Mouse (Mus musculus): ENCODE data around the gene Gm17720.

Gm17720 gene

DNA sequence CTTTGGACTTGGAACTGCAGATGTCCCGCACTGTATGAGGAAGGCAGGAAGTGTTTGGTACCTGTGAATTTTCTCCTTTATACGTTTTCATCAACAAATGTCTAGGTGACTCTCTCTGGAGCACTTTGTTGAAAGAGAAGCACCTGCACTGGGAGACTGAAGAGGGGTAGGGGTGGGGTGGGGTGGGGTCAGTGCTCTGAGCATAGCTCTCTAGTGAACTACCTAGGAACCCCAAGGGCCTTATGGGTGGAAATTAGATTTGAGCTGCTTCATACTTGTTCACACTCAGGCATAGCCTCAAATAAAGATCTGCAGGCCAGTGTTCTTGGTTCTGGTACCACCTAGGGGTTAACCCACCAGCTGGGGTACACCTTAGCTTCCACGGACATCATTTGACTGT lies at the start of gene Gm17720:
Gm17720 (minus strand) TSS at position 101 of the 400 bp plus-strand sequence.
- DNase-seq: no peak

GRCm38 (mm10) chr8:110145538-110145937 lies 43.0 kb upstream of the Gm17720 start:
- DNase-seq: peak; percentile 70

GRCm38 (mm10) chr8:110140770-110141169 lies 38.2 kb upstream of the Gm17720 start:
- peak; percentile 57 for DNase-seq

GRCm38 (mm10) chr8:110140156-110140555 lies 37.6 kb upstream of the Gm17720 start:
- DNase-seq: no peak

DNA sequence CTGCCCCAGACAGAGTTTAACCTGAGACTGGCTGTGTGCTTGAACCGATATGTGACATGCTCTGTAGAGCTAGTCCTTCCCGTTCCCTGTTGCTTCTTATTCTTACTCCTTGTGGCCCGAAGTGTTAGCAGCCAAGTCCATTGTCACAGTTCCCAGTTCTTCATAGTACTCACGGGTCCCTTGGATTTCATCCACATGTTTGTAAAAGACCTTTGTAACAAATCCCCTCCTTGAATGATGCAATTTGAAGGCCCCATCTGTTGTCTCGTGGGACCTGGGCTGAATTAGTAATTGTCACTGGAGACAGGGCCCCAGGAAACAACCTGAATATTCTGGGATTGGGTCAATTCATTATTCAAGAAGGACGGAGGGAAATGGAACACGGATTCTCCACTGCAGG lies 33.0 kb upstream of the Gm17720 start:
- DNase-seq: no peak

DNA sequence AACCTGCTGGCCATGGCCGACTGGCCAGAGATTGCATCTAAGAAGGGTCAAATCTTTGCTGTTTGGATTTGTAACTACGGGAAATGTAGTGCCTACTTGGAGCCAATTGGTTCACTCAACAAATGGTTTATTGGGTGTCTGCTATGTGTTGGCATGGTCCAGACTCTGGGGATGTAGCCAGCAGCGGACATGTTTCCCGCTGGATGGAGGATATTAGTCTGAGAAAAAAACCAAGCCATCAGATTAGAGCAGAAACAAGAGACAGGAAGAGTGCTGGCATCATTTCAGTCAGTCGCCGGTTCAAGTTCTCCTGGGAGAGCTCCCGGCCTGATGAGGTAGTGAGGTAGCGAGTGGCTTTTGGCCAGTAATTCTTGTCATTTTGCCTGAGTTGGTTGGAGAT lies 31.7 kb upstream of the Gm17720 start:
- DNase-seq: no peak

DNA sequence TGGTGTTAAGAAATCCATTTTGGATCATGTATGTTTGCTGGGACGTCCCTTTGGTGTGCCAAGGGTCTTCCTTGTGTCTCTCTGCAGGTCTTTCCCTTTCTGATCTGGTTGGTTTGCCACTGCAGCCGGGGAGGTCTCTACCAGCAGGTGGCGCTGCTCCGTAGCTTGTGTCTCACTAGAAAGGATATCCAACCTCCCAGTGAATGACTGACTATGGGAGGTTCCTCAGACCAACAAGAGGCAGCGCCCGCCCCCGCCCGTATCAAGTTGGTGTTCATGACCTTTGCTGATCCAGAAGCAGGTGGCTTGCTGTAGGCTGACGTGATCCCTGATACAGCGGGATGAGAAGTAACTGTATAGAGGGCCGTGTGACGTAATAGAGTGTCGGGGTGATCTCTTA lies 28.0 kb upstream of the Gm17720 start:
- peak; percentile 87 for DNase-seq

DNA sequence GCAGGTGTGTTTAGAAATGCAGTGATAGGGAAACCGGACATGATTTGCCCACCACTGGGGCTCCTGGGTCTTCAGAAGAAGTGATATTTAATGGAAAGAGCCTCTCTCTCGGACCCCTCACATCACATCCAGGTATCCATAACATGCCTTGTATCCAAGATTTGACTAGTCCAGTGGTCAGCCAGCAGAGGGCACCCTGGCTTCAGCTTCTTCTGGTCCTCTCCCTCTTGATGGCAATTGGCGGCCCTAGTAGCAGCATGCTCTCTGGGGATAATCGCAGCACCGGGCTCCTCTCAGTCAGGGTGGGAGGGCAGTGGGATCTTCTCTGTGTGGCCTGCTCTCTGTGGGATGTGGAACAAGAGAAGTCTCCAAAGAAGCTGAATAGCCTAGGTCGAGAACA lies 17.2 kb upstream of the Gm17720 start:
- peak; percentile 58 for DNase-seq

- no peak for DNase-seq
These were observed 877 bp downstream of the Gm17720 start for GRCm38 (mm10) chr8:110101676-110102075.

GRCm38 (mm10) chr8:110100907-110101306 lies 1.6 kb downstream of the Gm17720 start, which contains the start of gene Gm21964:
Gm21964 (plus strand) TSS chr8:110101207.
- no peak for DNase-seq

DNA sequence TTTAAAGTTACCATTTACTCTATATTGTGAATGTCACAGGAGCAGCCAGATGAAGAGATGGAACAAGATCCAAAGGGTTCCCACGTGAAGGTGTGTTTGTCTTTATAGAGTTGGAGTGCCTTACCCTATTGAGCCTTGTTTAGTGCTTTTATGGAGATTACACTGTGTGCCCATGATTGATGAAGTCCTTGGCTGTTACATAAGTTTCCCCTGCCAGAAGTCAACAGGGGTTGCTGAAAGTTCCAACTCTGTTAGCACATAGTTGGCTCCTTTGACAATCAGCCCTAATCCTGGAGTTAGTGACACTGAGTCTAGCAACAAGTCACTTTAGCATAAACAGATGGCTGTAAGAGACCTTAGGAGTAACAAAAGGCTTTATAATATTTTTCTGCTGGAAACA lies 10.7 kb downstream of the Gm17720 start:
- no peak for DNase-seq

GRCm38 (mm10) chr8:110082416-110083105 lies 20.0 kb downstream of the Gm17720 start:
- DNase-seq: no peak

DNA sequence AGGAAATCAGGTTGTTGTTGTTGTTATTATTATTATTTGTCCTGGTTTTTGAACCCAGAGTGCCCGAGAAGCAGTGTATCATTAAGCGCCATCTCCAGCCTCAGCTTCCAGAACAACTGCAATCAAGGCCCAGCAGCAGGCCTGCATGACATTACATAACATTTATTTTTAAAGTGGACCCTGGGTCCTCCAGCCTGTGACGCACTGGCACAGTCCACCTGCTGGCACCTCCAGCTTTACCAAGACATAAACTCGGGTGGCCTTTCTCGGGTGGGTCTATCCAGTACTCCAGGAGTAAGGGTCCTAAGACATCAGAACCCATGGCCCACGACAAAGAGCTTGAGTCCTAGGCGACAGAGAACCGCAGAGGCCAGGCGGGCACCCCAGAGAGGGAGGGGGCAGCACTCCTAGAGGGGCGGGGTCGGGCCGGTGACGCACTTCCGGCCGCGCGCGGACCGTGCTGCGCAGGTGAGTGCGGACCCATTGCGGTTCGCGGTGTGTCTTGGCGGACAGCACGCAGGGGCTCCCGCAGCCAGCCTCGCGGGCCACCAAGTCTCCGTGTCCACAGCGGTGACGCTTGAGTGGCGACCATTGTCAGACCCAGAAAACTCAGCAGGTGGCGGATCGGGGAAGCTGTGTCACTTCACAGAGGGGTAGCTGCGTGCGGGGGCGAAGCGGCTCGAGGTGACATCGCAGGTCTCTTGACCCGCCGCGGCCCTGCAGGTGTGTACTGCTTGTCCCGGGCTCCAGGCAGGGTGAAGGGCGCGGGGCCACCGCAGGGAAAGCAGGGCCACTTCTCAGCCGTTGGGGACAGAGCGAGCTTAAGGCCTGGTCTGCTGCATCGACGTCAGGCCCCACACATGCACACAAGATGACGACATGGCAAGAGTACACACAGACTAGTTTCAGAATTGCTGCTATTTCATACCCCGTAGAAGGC lies 23.0 kb downstream of the Gm17720 start, which contains the start of gene Zfp612:
Zfp612 (plus strand) TSS at position 465 of the 940 bp plus-strand sequence.
- DNase-seq: peak; percentile 84

DNA sequence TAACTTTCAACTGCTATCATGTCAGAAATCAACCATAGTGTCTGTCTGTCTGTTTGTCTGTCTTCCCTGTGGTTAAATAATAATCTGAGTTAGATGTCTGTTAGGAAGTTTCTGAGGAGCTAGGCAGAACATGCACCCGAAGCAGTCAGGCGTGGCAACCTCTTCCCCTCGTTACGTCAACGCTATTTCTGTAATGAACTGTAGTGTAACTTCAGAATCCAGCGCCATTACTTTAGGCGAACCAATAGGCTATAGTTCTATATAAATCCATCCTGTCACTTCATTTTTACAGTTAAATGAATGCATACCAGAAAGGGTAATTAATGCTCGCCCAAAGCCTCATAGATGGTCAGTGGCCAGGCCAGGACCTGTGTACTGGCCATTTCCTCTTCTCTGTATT lies 28.1 kb downstream of the Gm17720 start:
- no peak for DNase-seq

DNA sequence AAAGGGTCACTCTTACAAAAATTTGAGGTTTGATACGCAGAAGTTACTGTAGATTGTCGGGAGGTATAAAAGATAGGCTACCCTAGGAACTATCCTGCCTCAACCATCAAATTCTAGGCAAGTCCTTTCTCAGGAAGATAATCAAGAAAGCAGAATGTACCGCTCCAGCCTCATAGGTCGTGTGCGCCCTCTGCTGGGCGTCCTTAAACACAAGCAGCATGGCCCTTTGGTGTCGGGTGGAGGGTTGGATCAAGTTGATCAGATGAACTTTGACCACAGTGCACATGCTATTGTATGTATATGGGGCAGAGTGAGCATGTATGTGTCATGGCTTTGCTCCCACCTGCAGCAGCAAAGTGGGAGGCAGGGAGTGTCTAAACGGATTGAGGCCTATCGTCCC lies 31.0 kb downstream of the Gm17720 start:
- DNase-seq: peak; percentile 60

GRCm38 (mm10) chr8:110069706-110070105 lies 32.8 kb downstream of the Gm17720 start:
- DNase-seq: no peak

DNA sequence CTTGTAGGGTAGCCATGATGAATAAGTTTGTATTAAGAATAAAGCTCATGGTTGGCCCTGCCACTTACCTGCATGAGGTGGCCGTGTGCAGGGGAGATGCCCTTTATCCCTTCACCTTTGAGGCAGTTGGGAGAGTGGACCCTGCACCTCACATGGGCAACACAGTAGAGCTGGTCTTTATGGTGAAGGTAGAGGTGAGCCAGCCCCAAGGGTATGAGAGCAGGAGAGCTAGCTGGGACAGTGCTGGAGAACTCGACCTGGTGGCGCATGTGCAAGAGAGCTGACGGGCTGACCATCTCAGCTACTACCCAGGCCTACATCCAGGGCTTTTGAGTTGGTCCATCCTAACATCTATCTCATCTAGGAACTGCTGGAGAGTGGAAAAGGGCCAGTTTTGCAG lies 36.9 kb downstream of the Gm17720 start:
- no peak for DNase-seq

- no peak for DNase-seq
These were observed 37.8 kb downstream of the Gm17720 start for GRCm38 (mm10) chr8:110064606-110065365.

GRCm38 (mm10) chr8:110064161-110064560 lies 38.4 kb downstream of the Gm17720 start:
- no peak for DNase-seq

DNA sequence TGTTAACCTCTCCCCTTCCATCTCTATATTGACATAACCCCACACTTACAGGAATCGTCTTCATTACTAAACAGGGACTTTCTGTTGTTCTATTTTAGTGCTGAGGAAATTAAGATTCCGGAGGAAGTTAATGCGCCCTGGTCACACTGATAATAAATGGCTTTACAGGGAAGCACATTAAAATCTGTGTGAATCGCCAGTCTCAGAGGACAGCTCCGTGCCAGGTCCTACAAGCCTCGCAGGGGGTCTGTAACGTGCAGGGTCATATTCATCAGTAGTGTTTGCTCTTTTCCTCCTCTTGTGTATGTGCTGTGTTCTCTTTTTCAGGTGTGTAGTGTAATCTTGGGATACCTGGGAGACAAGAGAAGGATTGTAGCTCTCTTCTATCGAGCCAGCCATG lies 44.3 kb downstream of the Gm17720 start:
- no peak for DNase-seq

- DNase-seq: no peak
These were observed 51.3 kb downstream of the Gm17720 start for GRCm38 (mm10) chr8:110051208-110051607.

- DNase-seq: no peak
These were observed 62.0 kb downstream of the Gm17720 start for GRCm38 (mm10) chr8:110040509-110040908.

DNA sequence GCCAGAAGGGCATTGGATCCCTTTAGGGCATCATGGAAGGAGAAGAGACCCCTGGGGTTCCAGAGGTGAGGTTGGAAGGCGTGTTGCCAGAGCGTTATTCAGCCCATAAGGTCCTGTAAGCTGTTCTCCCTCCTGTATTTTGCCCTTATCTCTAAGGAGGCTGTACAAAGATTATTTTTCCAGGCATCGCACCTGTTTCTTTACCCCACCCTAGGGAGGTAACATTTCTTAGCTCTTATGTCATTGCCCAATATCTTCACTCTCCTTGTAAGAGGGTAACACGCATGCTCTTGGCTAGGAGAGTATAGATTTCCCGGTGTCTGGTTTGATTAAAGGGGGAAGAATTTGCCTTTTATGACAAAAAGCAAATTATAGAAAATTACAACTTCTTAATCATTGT lies 62.9 kb downstream of the Gm17720 start, which contains the start of gene Chst4:
Chst4 (minus strand) TSS at position 82 of the 400 bp plus-strand sequence.
- no peak for DNase-seq

Measured in cerebellum, adult 9-10 months (tissue).